Mouse (Mus musculus) embryo, embryonic 11 days (tissue): Measurements from ENCODE around the gene Eif4g1.

Experiments used
- DNase-seq: peaks from one replicate; pipeline ENCODE4 v3.0.0-alpha.2; 2015

Eif4g1 gene

DNA sequence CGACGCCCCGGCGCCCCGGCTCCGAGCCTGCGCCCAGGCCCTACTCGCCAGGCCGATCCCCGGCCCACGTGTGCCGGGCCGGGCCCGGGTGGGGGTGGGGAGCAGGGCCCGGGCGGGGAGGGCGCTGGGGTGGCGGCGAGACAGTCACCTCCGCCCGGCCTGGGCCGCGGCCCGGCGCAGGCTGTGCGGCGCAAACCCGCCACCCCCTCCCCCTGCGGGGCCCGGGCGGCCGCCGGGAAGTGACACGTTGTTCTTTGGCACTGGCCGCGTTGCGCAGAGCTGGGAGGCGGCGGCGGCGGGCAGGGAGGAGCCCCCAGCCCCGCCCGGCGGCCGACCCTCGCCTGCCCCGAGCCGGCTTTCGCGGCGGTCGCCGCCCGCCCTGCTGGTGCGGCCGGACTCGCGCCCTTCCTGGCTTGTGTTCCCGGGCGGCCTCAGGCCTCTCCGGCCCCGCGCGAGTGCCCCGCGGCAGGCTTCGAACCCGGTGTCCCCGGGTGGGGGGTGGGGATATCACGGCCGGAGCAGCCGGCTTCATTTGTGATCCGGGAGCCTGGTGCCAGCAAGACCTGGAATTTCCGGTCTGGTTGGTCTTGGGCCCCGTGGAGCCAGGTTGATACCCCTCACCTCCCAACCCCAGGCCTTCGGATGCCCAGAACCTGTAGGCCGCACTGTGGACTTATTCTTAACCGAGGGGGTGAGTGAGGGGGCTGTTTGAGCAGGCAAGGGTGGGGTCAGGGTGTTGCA, 5.0 kb downstream of the Eif4g1 start:
- peak; percentile 42 for DNase-seq

DNA sequence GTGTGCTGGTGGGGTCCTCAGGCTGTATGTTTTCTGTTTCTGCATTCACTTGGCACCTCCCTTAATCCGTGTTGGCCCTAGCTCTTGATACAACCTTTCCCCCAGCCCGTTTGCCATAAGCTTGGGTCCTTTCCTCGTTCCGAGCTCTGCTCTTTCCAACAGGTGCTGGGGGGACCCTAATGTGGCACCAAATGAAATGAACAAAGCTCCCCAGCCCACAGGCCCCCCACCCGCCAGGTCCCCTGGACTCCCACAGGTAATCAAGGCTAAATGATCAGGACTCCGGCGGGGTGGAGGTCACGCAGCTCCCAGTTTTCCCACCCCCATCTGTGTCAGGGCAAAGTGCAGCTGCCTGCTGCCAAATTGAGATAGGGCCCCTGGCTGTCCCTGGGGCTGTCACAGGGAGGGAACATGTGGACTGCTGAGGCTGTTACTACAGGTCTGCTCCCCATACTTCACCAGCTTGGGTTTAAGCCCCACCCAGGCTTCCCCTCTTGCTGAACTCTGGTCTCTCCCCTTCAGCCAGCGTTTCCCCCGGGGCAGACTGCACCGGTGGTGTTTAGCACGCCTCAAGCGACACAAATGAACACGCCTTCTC, 5.7 kb downstream of the Eif4g1 start:
- peak; percentile 34 for DNase-seq

DNA sequence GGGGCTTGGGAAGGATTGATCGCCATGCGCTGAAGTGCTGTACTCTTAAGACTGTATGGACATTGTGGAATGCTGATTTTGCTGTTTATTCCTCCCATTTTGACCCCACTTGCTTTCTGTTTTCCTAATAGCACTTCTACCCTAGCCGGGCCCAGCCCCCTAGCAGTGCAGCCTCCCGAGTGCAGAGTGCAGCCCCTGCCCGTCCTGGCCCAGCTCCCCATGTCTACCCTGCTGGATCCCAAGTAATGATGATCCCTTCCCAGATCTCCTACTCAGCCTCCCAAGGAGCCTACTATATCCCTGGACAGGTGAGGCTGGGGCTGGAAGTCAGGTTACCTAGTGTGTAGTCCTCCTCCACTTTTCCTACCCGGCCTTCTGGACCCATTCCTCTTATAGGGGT, 7.1 kb downstream of the Eif4g1 start:
- no peak for DNase-seq

- DNase-seq: no peak
Observed at GRCm38 (mm10) chr16:20676702-20677101, 8.6 kb downstream of the Eif4g1 start.

- DNase-seq: no peak
Observed at GRCm38 (mm10) chr16:20677380-20677779, 9.3 kb downstream of the Eif4g1 start.

DNA sequence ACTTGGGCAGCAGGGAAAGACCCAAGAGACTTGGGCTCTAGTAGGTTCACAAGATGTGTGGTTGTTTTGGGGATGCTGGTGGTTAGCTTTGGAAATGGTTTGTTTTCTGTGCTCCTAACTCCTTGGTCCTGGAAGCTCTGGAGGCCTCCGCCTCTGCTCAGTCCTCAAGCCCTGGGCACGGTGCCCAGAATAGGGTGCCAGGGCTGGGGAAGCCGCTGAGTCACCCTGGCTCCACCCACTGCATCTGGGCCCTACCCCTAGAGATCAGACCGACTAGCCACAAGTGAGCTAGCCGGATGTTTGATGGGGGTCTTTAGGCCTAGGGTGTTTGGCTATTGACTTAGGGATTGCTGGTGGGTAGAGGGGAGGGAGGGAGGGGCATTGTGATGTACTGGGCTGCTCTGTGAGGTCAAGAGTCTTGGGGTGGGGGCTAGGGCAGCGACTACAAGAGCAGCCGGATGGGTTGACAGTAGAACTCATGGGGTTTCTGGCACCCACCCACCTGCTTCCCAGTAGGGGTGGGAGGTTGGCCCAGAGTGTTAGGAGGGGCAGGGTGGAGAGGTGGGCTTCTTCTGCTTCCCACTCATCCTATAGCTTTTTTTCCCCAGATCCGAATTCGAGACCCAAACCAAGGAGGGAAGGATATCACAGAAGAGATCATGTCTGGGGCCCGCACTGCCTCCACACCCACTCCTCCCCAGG, 10.0 kb downstream of the Eif4g1 start:
- DNase-seq: no peak

DNA sequence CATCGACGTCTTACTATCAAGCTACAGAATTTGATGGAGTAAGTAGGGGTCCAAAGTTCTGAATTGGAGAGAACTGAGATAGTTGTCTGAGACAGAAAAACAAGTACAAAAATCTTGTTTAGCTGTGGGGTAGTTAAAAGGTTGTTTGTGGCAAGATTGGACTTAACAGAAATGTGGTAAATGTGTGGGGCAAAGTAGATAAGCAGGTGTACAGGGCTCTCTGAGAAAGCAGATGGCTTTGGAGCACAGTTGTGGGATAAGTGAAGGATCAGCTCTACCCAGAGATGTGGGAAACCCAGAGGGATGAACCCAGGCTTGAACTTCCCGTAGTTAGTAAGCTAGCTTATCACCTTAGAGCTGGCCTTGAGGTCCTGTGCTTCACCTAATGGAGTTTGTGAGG, 22.7 kb downstream of the Eif4g1 start:
- no peak for DNase-seq

- no peak for DNase-seq
Observed at GRCm38 (mm10) chr16:20691617-20692016, 23.5 kb downstream of the Eif4g1 start.

GRCm38 (mm10) chr16:20692241-20692965, 24.3 kb downstream of the Eif4g1 start:
- DNase-seq: peak; percentile 17

GRCm38 (mm10) chr16:20693111-20693701, 25.1 kb downstream of the Eif4g1 start, which contains the start of gene Fam131a:
Gene Fam131a (plus strand): TSS chr16:20693241.
- DNase-seq: peak; percentile 96

- DNase-seq: no peak
Observed at GRCm38 (mm10) chr16:20694781-20695180, 26.7 kb downstream of the Eif4g1 start.

DNA sequence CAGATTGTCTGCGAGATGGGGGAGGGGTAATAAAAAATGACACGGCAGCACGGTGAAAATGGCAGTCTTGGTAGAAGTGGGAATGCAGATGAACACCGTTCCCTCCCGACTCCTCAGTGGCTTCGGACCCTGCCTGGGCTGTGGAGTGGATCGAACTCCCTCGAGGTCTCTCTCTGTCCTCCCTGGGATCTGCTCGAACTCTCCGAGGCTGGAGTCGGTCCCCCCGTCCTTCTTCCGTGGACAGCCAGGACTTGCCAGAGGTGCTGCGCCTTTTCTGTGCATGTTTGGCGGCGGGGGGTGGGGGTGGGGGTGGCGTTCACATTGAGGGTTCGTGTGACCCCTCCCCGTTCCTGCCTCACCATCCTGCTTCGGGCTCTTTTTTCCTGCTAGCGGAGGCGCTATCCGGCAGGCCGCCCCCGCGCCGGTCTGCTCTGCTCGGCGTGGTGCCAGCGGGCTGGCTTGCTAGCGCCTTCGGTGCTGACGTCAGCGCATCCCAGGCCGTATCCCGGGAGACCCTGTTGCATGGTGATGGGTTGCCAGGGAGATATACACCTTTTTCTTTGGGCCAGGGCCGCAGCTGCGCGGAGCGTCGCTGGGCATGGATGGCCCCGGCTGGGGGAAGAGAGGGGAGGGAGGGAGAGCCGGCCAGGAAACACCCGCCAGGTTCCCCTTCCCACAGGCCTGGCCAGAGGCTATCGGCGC, 27.7 kb downstream of the Eif4g1 start:
- peak; percentile 92 for DNase-seq

DNA sequence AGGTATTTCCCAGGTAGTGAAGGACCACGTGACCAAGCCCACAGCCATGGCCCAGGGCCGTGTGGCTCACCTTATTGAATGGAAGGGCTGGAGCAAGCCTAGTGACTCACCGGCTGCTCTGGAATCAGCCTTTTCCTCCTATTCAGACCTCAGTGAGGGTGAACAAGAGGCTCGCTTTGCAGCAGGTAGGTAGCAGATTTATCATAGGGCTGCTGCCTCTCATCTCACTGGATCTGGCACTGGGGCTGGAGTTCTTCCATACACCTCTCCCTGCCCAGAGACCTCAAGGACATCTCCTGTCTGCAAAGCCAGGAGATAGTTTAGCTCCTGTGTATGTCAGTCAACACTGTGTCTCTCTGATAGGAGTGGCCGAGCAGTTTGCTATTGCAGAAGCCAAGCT, 31.2 kb downstream of the Eif4g1 start:
- no peak for DNase-seq

DNA sequence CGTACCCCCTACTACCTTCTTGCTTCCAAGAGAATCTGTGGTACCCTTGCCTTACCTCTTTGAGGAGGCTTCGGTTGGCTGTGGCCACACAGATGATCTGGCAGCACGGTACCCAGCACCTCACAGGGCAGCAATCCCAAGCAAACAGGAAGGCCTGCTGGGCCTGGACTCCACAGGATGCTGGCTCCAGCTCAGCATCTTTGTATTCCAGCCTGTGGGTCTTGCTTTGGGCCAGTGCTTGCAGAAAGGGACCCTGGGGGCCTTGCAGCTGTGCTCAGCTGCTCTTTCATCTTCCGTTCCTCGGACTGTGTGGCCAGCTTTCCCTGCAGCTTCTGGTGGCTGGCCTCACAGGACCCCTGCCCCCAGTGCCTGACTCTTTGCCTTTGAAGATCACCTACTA, 31.9 kb downstream of the Eif4g1 start:
- peak; percentile 18 for DNase-seq

GRCm38 (mm10) chr16:20701316-20701715, 33.2 kb downstream of the Eif4g1 start:
- DNase-seq: no peak

DNA sequence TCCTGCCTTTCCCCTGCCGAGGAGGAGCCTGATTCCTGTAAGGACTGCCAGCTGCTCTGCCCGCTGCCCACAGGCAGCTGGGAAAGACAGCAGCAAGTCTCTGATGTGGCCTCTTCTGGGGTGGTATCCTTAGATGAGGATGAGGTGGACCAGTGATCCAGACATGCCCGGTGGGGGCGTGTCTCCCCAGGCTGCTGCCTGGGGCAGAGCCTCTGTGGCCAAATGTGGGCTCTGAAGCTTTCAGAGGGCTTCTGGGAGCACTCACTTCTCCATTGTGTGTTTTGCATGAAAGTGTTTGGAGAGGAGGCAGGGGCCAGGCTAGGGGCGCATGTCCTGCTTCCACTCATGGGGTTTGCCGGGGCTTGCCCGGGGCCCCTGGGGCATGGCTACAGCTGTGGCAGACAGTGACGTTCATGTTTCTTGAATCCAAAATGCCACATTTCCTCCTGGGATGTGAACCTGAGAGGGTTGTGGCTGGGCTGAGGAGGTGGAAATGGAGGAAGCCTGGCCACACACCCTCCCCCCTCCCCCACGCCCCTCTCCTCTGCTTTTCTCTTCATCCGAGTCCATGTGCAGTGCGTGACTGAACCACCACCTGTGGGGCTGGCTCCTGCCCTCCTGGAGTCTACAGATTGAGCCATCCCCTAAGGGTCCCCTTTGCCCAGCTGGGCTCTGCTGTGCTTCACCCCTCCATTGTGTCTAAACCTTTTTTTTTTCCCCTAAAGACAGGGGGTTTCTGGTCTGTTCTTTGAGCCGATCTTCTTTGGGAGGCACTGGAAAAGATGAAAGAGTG, 33.8 kb downstream of the Eif4g1 start:
- DNase-seq: peak; percentile 40

- peak; percentile 86 for DNase-seq
Observed at GRCm38 (mm10) chr16:20702522-20702893, 34.4 kb downstream of the Eif4g1 start.

DNA sequence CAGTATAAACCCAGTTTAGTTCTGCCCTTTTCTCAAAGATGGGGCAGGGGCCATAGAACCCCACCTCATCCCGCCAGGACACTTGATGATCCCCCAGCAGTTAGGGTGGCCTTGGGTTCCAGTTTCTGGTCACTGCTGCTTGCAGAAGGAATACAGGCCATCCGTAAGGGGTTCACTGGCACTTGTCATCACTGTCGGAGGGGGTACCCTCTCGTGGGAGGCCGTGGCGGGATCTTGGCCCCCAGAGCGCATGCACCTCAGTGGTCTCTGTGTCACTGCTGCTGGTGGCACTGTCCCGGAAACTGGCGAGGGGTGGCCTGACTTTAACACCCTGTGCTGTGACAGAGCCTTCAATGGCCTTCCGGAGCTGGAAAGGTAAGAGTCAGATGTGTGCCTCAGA, 35.0 kb downstream of the Eif4g1 start:
- no peak for DNase-seq

DNA sequence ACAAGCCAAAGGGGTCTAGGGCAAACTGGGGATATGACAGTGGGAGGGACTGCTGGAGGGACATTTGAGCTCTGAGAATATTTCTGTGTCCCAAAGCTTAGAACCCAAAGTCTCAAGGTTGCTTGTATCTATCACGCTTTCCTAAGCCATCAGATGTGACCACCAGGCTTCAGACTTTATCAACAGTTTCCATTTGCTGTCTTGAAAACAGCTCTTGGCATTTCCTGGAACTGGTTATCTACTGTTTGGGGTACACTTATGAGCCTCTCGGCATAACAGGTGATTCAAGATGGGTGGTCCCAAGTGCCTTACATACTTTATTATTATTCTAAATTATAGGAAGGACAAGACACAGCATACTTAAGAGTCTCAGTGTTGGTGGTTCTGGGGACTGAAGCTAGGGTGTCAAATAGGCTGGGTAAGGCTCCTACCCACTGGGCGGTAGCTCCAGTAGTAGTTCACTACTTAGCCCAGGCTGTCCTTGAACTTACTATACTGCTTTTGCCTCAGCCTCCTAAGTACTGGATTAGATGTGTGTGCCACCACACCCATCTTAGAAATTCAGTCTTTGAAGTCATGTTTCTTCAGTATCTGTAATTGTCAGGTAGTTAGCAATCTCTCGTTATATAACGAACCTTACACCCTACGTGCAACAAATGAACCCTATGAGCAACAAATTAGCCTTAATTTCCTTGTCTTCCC, 35.7 kb downstream of the Eif4g1 start:
- no peak for DNase-seq

DNA sequence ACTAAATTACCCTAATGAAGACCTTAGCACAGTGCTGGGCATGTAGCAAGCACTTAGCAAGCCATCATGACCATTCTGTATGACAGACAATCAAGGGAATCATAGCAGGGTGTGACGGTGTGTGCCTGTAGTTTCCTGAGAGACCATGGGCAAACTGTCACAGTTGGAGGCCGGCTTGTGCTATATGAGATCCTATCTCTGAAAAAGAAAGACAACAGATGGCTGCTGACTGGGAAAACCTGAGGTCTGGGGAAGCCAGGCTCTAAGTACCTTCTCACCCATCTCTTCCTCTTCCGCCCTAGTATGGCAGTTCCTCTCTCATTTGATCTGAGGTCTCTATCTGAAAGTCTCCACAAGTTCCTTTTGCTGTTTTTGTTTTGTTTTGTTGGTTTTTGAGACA, 37.7 kb downstream of the Eif4g1 start:
- DNase-seq: no peak
